Mouse (Mus musculus) cerebellum, adult 2 months (tissue): ENCODE data around the gene Eif4g2.

Source experiments
- CTCF ChIP-seq: fragments of 200-500 bp; IDR thresholded peaks from 2 replicates; pipeline ENCODE4 v1.5.1; 2011; ENCODE audit warnings: low read depth, mild to moderate bottlenecking, control low read depth, low read length, moderate library complexity, borderline replicate concordance; ENCODE audit not compliant: insufficient read depth
- POLR2A ChIP-seq: fragments of 200-500 bp; IDR thresholded peaks from 2 replicates; pipeline ENCODE4 v1.6.1; 2011; ENCODE audit warnings: low read length, control low read depth, borderline replicate concordance; ENCODE audit not compliant: insufficient read depth

DNA sequence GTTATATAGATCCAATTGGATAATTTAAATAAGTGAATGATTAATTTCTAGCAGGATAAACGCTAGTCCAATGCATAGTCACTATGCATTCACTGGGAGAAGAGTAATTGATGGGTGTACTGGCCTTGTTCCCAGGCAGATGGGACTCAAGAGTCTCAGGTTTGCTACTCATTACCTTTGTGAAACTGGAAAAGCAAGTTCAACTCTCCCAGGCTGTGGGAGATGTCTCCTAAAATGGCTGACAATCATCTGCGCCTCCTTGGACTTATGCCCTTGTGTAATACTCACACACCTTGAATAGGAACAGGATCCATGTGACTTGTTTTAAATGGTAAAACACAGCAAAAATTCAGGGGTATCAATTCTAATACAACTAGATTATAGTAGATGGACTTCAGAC, 26.3 kb upstream of the Eif4g2 start:
- TF ChIP-seq CTCF (no peak), POLR2A (no peak)
